In genomic region chr13:34326992-34327391, GRCm38 (mm10) we compare ENCODE assay signal across 20 mouse cellular contexts. TPM values are rescaled to one million over a fixed set of nuclear protein-coding genes. Genes with fewer than 3 reads are reported as not detected.
DNase-seq lines count a peak whose midpoint lies in the region; ATAC-seq and TF ChIP-seq lines count a peak whose summit lies in the region.
"Had no signal": no experiment of that assay in that cellular context is flagged by ENCODE, and none has a peak within 500 bp of the region (broad histone marks: within the 10 kb centered on the region; RNA-seq: fewer than 3 reads in every experiment).

No protein-coding gene starts in this region.

- H3K27ac ChIP-seq in MEL (ENCODE audit: control insufficient read depth, low read depth, low read length), result no peak overlapping the region
- peak overlapping the region; percentile 28; the same call in 1 of the 2 replicates for H3K27ac ChIP-seq in liver, embryonic 16.5 days (ENCODE audit: low read length)
- H3K27ac ChIP-seq: embryonic facial prominence, embryonic 15.5 days; forebrain, embryonic 10.5 days; forebrain, embryonic 15.5 days; hindbrain, embryonic 15.5 days had no signal

- H3K27me3 ChIP-seq in megakaryocyte, embryonic 14.5 days (replicated peaks), result no peaks in the 10 kb centered on the region
- H3K27me3 ChIP-seq in MEL (ENCODE audit: control insufficient read depth in 1 of 2, insufficient read depth in 2 of 2, low read length in 2 of 2), result no peaks in the 10 kb centered on the region
- no peaks in the 10 kb centered on the region for H3K27me3 ChIP-seq in liver, embryonic 16.5 days (ENCODE audit: control insufficient read depth, insufficient read depth, low read depth, low read length)
- H3K27me3 ChIP-seq: embryonic facial prominence, embryonic 15.5 days; forebrain, embryonic 15.5 days; heart, embryonic 12.5 days; hindbrain, embryonic 15.5 days had no signal

- no peak for TF ChIP-seq POLR2A in MEL (IDR thresholded peaks at IDR 0.05; ENCODE audit: control insufficient read depth in 1 of 2, insufficient read depth in 1 of 2, low read depth in 1 of 2, low read length in 2 of 2, poor library complexity in 1 of 2)

- no peak for ATAC-seq in megakaryocyte, adult 5-6 weeks (ENCODE audit: poor library complexity, severe bottlenecking)
- no peak for ATAC-seq in liver, embryonic 16.5 days (ENCODE audit: low read depth)
- no peak for ATAC-seq in megakaryocyte-erythroid progenitor cell, adult 5-6 weeks (replicated peaks; ENCODE audit: low FRiP score, low TSS enrichment, poor library complexity, severe bottlenecking)
- ATAC-seq: forebrain, embryonic 15.5 days had no signal

- TF ChIP-seq RAD21 in MEL (IDR thresholded peaks at IDR 0.05; ENCODE audit: low read depth, low read length), result no peak

- H3K36me3 ChIP-seq in megakaryocyte, embryonic 14.5 days (replicated peaks; ENCODE audit: low read length), result peaks cover 100% of the 10 kb centered on the region
- H3K36me3 ChIP-seq in MEL (ENCODE audit: control insufficient read depth in 1 of 2, insufficient read depth in 2 of 2, low read length in 2 of 2), result peaks cover 20 to 52% of the 10 kb centered on the region in 2 experiments
- peaks cover 3% of the 10 kb centered on the region; the same call in 1 of the 2 replicates for H3K36me3 ChIP-seq in liver, embryonic 16.5 days (ENCODE audit: control insufficient read depth, insufficient read depth)
- H3K36me3 ChIP-seq: embryonic facial prominence, embryonic 15.5 days; forebrain, embryonic 15.5 days; heart, embryonic 12.5 days; hindbrain, embryonic 15.5 days had no signal

- DNase-seq in MEL (ENCODE audit: low read depth, low spot score), result no peak
- DNase-seq in cerebellum, postnatal 10 days, result no peak
- DNase-seq: adrenal gland, adult 8-10 months; adrenal gland, postnatal 36 days; cerebellum, adult 2 months; cerebellum, postnatal 14 days; embryo, embryonic 11 days; gastrocnemius, postnatal 10 days; heart, postnatal 36 days had no signal

- H3K4me2 ChIP-seq in liver, embryonic 16.5 days (ENCODE audit: low read depth, low read length), result no peak overlapping the region
- H3K4me2 ChIP-seq: embryonic facial prominence, embryonic 15.5 days; forebrain, embryonic 15.5 days; heart, embryonic 12.5 days; hindbrain, embryonic 15.5 days had no signal

- H3K9me3 ChIP-seq in megakaryocyte, embryonic 14.5 days, result no peaks in the 10 kb centered on the region
- no peaks in the 10 kb centered on the region for H3K9me3 ChIP-seq in MEL (replicated peaks; ENCODE audit: insufficient read depth, low read length)
- H3K9me3 ChIP-seq in liver, embryonic 16.5 days (replicated peaks; ENCODE audit: control insufficient read depth, low read length), result no peaks in the 10 kb centered on the region
- H3K9me3 ChIP-seq: embryonic facial prominence, embryonic 15.5 days; forebrain, embryonic 10.5 days; forebrain, embryonic 15.5 days; heart, embryonic 12.5 days; hindbrain, embryonic 15.5 days had no signal

- 68% methylated on average over 1 of the region's 1 CpGs for WGBS in liver, embryonic 16.5 days (ENCODE audit: insufficient replicate concordance)

- TF ChIP-seq EP300 in MEL (IDR thresholded peaks at IDR 0.05; ENCODE audit: low read depth in 1 of 2, low read length in 2 of 2), result peak in 1 of 2 experiments; percentile 38; a peak in 1 of 4 replicates

- no peak for TF ChIP-seq CTCF in MEL (IDR thresholded peaks at IDR 0.05 in 2 of 3, conservative IDR thresholded peaks at IDR 0.05 in 1 of 3; ENCODE audit: control insufficient read depth in 1 of 3, insufficient read depth in 1 of 3, low read depth in 2 of 3, low read length in 3 of 3, poor library complexity in 1 of 3, severe bottlenecking in 1 of 3)

- peaks cover 53% of the 10 kb centered on the region for H3K79me2 ChIP-seq in MEL (ENCODE audit: control insufficient read depth, insufficient read depth, low read length, poor library complexity)

- peaks cover 97% of the 10 kb centered on the region for H3K4me1 ChIP-seq in megakaryocyte, embryonic 14.5 days
- peaks cover 31 to 46% of the 10 kb centered on the region in 2 experiments for H3K4me1 ChIP-seq in MEL (ENCODE audit: control insufficient read depth in 1 of 2, insufficient read depth in 2 of 2, low read length in 2 of 2)
- peaks cover 63% of the 10 kb centered on the region for H3K4me1 ChIP-seq in liver, embryonic 16.5 days (ENCODE audit: control insufficient read depth, low read depth, low read length)
- H3K4me1 ChIP-seq: embryonic facial prominence, embryonic 15.5 days; forebrain, embryonic 15.5 days; hindbrain, embryonic 15.5 days had no signal

- H3K9ac ChIP-seq in MEL (ENCODE audit: control insufficient read depth, low read depth, low read length, poor library complexity, severe bottlenecking), result no peak overlapping the region
- no peak overlapping the region for H3K9ac ChIP-seq in liver, embryonic 16.5 days (ENCODE audit: low read depth, low read length)
- H3K9ac ChIP-seq: embryonic facial prominence, embryonic 15.5 days; forebrain, embryonic 15.5 days; heart, embryonic 12.5 days; hindbrain, embryonic 15.5 days had no signal

- peak overlapping the region; percentile 8 for H3K4me3 ChIP-seq in megakaryocyte, embryonic 14.5 days (replicated peaks)
- H3K4me3 ChIP-seq in MEL (ENCODE audit: control insufficient read depth in 1 of 2, insufficient read depth in 1 of 2, low read depth in 2 of 2, low read length in 2 of 2), result no peak overlapping the region
- no peak overlapping the region for H3K4me3 ChIP-seq in liver, embryonic 16.5 days (ENCODE audit: low read depth, low read length)
- H3K4me3 ChIP-seq: embryonic facial prominence, embryonic 15.5 days; erythroblast, embryonic 14.5 days; forebrain, embryonic 10.5 days; forebrain, embryonic 15.5 days; heart, embryonic 12.5 days; hindbrain, embryonic 15.5 days had no signal

TF ChIP-seq in MEL, 35 proteins besides CTCF, POLR2A, EP300 and RAD21:
- TF ChIP-seq ELF1 (IDR thresholded peaks at IDR 0.05; ENCODE audit: low read depth, low read length), result no peak
- 0 out of 2 replicates have a peak, but pooled peaks have one; percentile 21 for TF ChIP-seq BHLHE40 (IDR thresholded peaks at IDR 0.05; ENCODE audit: borderline replicate concordance, low read depth, low read length)
- TF ChIP-seq TAL1 (IDR thresholded peaks at IDR 0.05; ENCODE audit: low read length), result no peak
- no peak for TF ChIP-seq TBP (IDR thresholded peaks at IDR 0.05; ENCODE audit: low read depth, low read length)
- no peak for TF ChIP-seq HCFC1 (IDR thresholded peaks at IDR 0.05; ENCODE audit: low read depth, low read length)
- no peak for TF ChIP-seq POLR2AphosphoS5 (IDR thresholded peaks at IDR 0.05; ENCODE audit: borderline replicate concordance, low read depth, low read length)
- TF ChIP-seq JUND (IDR thresholded peaks at IDR 0.05; ENCODE audit: low read depth, low read length), result no peak
- peak; percentile 30; the same call in 1 of the 2 replicates for TF ChIP-seq RCOR1 (IDR thresholded peaks at IDR 0.05; ENCODE audit: low read depth, low read length)
- TF ChIP-seq UBTF (IDR thresholded peaks at IDR 0.05; ENCODE audit: borderline replicate concordance, insufficient read depth, low read depth, low read length), result no peak
- TF ChIP-seq ETS1 (IDR thresholded peaks at IDR 0.05; ENCODE audit: low read depth, low read length), result 0 out of 2 replicates have a peak, but pooled peaks have one; percentile 16
- peak; percentile 89; the same call in 1 of the 2 replicates for TF ChIP-seq MEF2A (IDR thresholded peaks at IDR 0.05; ENCODE audit: extremely low read depth, insufficient replicate concordance, low read depth, low read length, poor library complexity, severe bottlenecking)
- TF ChIP-seq CHD2 (IDR thresholded peaks at IDR 0.05; ENCODE audit: low read length), result no peak
- no peak for TF ChIP-seq E2F4 (IDR thresholded peaks at IDR 0.05; ENCODE audit: borderline replicate concordance, low read depth, low read length)
- TF ChIP-seq SMC3 (IDR thresholded peaks at IDR 0.05; ENCODE audit: low read depth, low read length), result no peak
- peak; percentile 69 for TF ChIP-seq GATA1 (IDR thresholded peaks at IDR 0.05; ENCODE audit: low read depth, low read length)
TF ChIP-seq in MEL: peak in this region for 5.

RNA-seq across cellular contexts. Expression of gene Slc22a23, which starts 18.0 kb away (rescaled TPM):
- 33.9 and 61.7 TPM in 2 replicates for polyA plus RNA-seq in megakaryocyte, embryonic 14.5 days (2012; ENCODE audit: insufficient read depth, low replicate concordance)
- 0.65 and 1.0 TPM in 2 replicates for total RNA-seq in megakaryocyte, adult 5-6 weeks (2015)
- 0.22 and 2.7 TPM in 2 replicates for total RNA-seq in megakaryocyte, adult 5-6 weeks (2017)
- 20.0 and 22.2 TPM in 2 replicates for total RNA-seq in MEL (2012; rRNA removed)
- polyA plus RNA-seq in MEL (2012; ENCODE audit: insufficient read depth in 1 of 2, insufficient read length in 2 of 2, low read depth in 1 of 2, low replicate concordance in 2 of 2, missing spikeins in 1 of 2), result 10 to 100 TPM in 1 of 2 experiments, not detected in 1; 24.3 TPM
- polyA plus RNA-seq in liver, embryonic 16.5 days (2015; fragmentation: Nextera tagmentation; extraction: Ambion mirVana), result 6.7 and 8.2 TPM in 2 replicates
- 27.6 and 29.1 TPM in 2 replicates for total RNA-seq in megakaryocyte-erythroid progenitor cell, adult 5-6 weeks (2014; fragmentation: Nextera tagmentation)
- total RNA-seq in megakaryocyte-erythroid progenitor cell, adult 5-6 weeks (2017), result 20.3 and 35.5 TPM in 2 replicates
- total RNA-seq: granulocyte monocyte progenitor cell, adult 5-6 weeks had no signal
